Mouse (Mus musculus) right cerebral cortex, adult 18-20 months (tissue): ENCODE results near the gene Sox14.

Experiments
- DNase-seq: peaks from one replicate; pipeline ENCODE4 v3.0.0; 2022; ENCODE audit warnings: mixed read lengths

Gene Sox14

DNA sequence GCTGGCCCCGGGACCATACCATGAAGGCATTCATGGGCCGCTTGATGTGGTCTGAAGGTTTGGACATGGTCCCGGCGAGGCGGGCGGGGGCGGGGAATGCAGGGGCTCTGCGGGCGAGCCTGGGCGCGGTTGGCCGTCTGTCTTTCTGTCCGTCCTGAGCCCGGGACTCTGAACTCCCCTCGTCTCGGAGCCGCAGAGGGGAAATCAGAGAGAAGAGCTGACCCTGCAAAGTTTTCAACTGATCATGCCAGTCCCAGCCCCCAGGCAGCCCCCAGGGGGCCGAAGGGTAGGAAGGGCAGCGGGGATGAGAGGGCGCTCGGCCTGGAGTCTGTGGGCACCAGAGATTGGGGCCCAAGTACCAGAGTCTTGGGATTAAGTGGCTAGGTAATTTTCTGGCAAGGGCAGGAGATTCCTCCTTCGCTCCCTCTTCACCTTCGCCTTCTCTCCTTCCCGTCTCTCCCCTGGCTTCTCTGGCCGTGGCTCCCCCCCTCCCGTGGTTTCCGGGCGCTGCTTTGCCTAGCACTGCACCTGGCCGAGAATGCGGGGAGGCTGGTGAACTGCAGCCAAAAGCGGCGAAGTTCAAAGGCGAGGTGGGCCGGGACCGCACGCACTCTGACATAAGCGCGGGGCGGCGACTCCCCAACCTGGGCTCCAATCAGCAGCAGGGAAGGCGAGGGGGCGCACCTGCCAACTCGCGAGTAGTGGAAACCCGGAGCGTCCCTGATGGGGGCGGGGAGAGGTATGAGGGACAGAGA is at the start of gene Sox14:
Sox14 (minus strand) TSS at position 553 of the 755 bp plus-strand sequence.
- DNase-seq, result no peak

DNA sequence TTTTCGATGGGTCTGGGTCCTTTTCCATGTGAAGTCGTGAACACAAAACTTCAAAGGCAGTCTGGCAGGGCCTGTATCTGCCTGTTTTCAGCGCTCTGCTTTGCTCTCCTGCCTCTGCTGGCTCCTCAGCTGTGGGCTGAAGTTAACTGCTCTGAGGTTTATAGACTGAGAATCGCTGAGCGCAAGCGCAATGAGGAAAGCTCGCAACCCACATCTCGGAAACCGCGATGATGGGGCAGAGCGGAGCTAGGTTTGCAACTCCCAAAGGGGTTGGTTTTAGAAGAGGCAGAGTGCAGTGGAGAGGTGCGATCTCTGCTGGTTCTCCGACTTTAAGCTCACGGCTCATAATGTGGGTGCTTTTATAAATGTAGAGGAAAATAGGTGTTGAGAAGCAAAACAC is 3.3 kb upstream of the Sox14 start:
- DNase-seq, result no peak

DNA sequence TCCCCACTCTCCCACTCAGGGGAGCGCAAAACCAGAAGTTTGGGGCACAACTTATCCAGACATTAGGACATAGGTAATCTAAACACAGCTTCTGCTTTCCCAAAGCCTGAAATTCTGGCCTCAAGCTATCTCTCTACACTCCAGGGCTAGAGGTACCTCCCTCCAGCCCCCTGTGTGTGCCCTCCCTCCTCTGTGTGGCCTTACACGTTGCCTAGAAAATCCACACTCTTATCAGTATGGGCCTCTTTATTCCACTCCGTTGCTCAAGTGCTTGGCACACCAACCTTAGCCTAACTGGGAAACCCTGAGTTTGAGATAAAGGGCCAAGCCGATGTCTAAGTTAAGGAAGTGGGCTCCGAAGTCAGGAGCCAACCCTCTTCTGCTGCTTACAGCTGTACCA is 2.6 kb upstream of the Sox14 start:
- DNase-seq, result no peak

DNA sequence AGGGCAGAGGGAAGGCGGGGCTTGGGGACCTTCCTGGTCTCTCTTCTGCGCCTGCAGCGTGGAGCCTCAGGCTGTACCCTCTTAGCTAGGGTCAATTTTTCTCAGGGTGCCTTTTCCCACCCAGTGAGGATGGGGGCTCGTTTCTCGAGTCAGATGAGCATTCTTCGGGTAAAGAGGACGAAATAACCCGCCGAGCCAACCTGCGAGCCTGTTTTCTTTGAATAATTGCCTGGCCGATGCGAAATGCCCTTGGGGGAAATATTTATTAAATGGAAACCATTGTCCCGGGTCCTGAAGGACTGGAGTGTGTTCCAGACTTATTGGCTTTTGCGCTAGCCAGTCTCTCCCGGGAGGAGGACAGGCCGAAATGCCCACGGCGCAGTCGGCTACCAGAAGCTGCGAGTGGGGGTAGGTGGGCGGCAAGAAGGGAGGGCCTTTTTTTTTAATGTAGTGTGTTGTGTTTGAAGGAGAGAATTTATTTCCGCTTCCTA is 1.1 kb upstream of the Sox14 start:
- no peak for DNase-seq

DNA sequence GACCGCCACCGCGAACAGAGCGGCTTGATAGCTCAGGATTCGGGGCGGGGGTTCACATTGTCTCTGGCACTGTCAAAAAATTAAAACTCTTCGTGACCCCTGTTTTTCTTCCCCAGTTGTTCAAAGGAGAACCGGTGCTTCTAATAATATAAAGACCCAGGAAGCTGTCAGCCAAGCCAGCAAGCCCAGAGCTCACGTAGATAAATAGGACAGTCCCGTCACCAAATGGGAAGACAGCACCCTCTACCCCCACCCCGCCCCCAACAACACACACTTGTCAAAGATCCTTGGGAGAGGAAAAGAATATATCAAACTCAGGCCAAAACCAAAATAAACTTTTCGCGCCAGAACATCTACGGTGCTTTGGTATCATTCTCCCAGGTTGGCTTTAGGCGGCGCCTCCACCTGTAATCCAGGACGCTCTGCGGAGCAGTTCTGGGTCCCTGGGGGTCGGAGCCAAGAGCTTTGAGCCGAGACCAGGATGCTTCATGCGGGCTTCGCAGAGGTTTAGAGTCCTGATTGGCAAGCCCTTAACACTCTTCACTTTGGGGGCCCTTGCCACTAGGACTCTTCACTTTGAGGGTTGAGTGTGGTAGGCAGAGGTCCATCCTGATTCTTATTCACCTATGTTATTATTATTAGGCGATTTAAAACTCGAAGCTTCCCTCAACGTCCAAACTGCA is 544 bp upstream of the Sox14 start:
- no peak for DNase-seq

DNA sequence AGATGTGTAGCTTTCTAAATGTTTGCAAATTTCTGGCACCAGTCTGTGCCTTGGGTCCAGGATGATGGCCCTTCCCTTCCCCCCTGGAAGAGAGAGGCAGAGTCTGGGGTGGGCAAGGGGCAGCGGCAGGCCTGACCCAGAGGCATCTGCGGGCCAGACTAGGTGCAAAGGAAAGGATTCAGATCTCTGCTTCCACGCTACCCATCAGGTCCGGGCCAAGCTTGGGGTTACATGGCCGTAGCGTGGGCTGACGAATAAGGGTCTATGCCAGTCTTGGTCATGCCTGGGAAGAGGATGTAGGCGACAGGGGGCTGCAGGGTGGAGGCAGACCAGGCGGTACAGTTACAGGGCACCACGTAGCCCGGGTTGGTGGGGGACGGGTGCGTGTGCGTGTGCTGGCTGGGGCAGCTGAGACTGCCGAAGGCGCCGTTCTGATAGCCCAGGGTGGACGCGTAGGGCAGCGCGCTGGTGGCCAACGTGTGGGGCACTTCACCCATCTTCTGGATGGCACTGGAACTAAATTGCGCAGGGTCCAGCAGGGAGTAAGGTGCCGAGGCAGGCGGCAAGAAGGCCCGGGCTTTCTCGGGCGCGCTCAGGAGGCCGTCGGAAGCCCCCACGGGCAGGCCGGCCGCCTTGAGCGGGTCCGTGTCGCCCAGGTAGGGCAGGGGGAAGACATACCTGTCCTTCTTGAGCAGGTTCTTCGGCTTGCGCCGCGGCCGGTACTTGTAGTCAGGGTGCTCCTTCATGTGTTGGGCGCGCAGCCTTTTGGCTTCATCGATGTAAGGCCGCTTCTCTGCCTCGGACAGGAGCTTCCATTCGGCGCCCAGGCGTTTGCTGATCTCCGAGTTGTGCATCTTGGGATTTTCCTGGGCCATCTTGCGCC is 994 bp downstream of the Sox14 start:
- no peak for DNase-seq

DNA sequence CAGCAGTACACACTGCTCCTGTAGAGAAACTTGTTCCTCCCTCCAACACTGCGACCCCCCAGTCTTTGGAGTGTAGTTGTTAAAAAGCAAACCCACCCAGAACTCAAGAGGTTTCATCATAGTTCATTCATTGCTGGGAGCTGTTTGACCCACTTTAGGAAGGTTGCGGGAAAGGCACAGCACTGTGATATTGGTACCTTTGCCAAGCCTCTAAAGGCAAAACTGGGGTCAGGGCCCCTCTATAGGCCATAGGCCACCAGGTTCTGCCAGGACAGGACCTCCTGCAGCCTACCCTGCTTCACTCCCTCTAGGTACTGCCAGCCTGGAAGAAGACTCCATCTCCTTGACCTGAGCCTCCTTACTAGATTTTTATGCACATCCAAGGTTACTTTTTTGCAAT is 2.2 kb downstream of the Sox14 start:
- DNase-seq, result no peak

DNA sequence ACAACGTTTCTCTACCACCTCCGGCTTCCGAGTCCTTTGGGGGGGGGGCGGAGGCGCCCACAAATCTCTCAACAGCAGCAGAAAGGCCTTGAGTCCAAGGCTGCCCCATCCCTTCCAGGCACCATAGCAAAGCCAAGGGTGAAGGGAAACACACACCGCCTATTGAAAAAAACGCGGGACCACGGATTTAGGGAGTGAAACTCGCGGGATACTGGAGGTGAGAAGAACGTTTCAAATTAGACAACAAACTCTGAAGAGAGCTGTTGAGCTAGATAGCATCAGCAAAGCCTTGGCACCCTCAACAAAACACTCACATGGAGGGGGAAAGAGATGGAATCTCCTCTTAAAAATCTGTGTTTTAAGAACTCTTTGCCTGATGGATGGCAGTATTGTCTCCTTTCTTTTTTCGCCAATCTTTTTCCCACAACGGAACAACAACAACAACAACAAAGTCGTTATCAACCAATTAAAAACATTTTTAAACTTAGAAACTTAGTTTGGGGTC is 2.8 kb downstream of the Sox14 start:
- DNase-seq, result no peak

DNA sequence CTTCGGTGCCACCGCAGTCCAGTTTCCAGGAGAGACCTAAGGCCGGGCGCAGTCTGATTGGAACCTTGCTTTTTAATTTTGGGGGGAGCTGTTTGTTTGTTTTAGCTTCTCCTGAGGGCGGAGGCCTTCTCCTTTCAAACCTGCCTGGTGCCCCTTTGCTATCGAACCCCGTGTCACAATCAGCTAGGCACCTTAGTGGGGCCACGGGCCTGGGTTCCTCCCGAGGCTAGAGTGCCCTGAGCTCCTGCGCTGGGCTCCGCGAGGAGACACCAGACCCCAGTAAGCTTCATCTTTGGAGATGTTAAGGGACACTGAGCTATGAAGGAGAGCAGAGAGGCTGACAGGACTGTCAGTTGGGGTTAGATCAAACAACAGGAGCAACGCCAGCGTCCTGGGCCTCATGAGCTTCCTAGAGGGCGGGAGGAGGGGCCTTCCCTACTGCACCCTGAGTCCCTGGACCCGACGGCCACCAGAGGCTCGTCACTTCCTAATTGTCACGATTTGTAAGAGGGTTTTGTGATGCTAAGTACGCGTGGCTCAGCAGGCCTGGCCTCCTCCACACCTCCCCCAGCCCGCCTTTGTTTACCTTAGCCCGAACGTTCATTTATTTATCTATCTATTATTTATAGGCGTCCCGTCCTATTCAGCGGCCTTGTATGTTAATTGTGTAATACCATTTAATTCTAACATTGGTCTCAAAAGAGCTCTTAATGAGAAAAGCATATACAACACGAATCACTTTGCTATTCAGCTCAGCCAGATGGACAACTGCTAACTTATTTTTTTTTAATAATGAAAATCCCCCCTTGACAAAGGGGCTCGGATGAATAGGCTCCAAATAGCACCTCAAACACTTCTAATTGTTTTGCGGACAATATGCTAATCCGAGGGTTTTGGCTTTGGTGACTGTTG is 3.5 kb downstream of the Sox14 start:
- no peak for DNase-seq

DNA sequence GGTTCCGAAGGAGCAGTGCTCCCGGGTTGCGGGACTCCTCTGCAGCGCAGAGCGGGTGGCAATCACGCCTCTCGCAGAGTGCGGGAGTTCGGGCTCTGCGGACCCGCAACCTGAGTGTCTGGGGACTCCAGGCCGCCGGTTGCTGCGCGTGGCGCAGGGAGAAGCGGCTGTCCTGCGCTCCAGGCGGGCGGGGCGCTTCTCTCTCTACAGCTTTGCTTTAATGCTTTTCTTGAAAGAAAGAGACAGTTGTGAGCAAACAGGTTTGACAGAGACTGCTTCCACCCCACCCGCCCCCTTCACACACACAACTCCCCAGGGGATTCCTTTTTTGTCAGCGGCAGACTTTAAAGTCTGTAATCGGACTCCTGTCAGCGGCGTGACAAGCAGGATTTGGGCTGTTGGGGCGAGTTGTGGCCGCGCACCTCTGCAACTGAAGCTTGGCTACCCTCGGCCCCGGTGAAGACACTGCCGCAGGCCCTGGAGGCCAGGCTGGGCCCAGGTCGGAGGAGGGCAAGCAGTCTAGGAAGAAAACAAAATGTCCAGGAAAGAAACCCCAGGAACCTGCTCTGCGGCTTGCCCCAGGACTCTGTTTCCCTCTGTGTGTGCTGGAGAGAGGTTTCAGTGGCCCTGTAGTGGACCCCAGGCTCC is 4.3 kb downstream of the Sox14 start:
- no peak for DNase-seq

DNA sequence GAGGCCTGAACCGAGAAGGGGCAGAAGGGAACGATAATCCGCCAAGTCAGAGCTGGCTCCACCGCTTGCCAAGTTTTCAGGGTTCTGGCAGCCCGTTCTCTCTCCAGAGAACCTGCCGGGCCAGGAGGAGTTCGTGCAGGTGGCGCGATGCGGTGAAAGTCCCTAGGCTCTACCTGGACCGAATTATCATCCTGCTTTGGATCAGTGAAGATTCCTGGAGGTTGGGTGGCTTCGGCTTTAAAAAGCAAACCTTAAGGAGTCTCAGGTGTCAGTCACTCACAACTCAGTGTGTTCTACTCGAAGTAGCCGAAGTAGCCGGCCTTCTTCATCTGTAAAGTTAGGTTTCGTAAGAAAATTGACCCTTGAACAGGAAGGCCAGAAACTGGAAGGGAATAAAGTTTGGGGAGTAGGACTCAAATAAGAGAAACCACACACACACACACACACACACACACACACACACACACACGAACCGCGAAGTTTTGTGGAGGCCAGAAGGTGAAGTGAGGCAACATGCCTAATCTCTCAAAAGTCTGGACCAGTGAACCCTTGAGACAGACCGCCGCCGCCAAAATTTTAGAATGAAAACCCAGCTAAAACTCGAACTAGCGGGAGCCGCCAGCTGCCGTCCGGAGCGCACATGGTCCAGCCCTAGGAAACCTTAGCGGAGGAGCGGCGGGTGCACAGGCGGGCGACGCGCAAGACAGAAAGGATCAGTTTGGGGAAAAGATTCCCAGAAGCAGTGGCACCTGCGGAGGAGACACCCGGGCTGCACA is 5.0 kb downstream of the Sox14 start:
- no peak for DNase-seq

DNA sequence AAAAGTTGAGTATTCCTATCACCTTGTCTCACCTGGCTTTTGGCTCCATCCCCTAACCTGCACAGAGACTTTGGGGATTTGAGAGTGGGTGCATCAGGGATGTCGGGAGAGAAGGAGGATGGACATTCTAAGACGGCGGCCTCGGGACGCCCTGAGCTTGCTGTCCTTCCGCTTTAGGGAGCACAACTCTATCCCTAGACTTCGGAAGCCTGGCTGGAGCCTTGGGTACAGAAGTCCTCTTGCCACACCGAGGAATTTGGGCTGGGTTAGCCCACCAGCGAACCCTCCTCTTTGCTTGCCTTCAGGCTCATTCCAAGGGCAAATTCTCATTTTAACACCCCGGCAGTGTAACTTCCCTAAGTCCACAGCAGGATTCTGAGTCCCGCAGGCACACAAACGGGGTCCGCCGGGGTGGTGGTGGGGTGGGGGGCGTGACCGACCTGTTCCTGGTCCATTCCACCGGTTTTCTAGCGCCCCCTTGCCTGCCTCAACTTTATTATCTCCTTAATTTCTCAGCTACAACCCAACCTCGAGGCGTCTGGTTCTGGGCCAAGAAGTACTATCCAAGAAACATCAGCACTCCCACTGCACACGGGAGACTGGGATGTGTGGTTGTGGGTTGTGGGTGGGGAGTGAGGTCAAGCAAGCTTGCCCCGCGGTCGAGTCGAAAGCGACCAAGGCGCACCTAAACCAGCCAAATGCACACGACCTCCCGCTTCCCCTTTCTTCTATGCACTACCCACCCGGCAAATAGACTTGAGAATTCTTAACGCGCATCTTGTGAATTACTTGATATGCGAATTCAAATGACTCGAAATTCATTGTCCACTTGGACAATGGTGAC is 5.8 kb downstream of the Sox14 start:
- DNase-seq, result no peak

DNA sequence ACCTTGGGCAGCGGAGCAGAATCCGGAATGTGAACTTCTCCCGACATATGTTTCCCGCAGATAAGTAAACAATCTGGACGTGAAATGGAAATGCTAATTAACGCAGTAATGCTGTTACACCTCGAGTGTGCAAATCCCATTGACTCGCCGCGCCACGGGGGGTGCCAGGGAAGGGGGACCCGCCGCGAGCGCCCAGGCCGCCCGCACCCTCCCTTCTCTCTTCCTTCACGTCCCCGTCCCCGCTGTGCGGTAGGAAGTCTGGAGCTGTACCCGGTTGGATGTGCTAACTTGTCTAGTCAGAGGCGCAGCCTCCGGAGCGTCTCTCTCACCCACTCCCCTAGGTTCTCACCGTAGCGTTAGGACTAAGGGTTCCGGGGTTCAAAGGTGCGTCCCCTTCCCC is 6.7 kb downstream of the Sox14 start:
- DNase-seq, result no peak

DNA sequence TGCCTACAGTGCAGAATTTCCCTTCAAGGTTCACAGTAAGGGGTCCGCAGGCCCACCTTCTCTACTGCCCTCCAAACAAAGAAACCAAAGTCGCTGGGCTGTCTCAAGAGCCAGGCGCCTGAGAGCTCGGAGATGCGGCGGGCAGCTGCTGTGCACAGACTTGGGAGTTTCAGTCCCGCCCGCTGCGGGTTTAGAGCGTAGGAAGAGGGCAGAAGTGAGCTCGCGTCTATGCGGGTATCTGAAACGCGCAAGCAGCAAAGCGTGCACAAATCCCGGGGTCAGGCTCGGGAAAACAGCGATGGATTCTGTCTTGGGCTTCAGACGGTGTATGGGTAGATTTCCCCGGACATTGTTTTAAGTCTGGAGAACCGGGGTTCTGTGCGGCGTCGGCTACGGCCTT is 7.4 kb downstream of the Sox14 start:
- DNase-seq, result peak; percentile 9

DNA sequence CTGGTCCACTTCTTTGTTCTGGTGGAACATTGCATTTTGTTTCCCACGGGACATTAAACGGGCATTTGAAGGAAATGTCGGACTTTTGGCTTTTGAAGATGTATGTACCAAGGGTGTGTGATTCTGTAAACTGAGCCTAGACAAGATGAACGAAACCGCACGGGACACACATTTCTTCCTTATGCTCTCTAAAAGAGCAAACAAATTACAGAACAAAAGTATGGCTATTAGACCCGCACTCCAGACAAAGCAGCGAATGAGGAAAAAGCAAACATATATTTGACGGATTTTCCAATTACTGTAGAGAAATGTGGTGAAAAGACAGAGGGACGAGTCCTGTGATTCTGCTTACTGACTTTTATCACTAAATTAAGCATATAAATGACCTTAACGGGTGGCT is 7.9 kb downstream of the Sox14 start:
- DNase-seq, result no peak

DNA sequence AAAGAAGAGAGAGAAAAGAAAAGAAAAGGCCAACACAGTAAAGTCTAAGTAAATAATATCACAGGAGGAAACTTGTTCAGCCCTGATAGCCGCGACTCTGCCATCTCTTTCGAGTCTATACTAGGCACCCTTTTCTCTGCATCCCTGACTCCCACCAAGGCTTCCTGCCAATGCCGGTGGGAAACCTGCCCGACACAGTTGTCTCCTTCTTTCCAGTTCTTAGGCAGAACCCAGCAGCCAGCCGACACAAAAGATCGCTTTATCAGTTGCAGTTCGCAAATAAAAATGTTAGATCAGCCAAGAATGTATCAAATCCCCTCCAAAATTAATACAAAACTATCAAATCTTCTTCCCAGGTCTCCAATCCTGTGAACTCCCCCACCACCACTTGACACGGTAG is 13.0 kb downstream of the Sox14 start:
- no peak for DNase-seq

DNA sequence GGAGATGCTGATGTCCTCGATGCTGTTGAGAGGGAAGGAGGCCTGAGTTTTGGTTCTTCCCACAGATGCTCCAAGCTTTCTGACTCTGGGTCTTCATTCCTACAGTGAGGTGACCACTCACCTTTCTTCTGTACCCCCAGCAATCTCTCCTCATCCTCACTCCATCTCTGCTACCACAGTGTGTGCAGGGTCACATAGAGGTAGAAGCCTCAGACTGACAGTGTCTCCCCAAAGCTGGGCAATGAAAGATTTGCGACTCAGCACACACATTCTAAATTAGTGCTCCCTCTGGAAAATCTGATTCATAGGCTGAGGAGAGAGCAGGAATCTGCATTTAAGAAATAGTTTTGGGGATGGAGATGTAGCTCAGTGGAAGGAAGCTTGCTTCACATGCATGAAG is 21.5 kb downstream of the Sox14 start:
- no peak for DNase-seq

DNA sequence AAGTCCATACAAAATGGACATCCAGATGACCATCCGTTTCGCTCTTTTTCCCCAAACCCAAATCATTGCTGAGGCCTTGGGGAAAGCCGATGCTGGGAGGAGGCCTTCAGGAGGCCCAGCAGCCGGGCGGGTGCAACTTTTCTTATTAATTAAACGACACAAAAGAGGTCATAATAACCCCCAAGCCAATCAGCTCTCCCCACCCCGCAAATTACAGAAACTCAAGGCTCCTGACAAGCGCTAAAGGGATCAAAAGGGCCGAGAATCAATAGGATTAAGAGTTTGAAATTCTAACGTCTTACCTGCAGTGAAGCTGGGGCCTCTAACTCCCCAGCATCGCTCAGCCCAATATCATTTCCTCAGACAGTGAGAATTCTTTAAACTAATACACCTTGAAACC is 22.6 kb downstream of the Sox14 start:
- DNase-seq, result no peak

DNA sequence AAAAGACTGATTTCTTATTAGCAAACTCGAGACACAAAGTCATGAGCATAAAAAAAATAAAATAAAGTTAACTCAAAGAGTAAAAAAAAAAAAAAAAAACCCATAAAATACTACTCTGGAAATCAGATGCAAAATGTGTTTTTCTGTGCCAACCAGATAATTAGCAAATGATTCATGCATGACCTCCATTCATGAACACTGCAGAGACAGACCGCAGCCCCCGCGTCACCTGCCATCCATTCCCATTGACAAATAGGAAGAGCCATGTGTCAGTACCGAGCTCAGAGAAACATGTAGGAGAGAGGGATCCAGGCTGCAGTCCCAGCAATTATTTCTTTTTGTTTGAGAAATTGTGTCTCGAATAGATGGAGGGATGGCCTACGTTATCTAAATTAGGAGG is 25.6 kb downstream of the Sox14 start:
- DNase-seq, result no peak

DNA sequence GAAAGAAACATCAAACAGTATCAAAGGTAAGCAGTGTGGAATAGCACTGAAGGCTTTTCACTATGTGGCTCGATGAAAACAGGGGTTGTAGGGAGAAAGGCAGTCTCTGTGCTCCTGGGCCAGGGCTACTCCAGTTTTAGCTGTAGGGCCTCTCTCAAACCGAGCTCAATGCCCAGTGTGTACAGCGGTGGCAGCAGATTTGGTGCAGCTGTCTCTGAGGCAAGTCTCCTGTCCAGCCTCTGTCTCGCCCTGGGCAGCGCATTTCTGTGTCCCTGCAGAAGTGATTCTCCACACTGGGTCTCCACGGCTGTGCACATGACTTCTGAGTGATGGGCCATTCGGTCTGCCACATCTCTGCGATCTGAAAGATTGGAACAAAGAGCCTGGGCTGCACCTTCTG is 27.6 kb downstream of the Sox14 start:
- DNase-seq, result no peak
